Mouse (Mus musculus): ENCODE results near the gene Tmem235. TPM values are rescaled to one million over a fixed set of nuclear protein-coding genes. Genes with fewer than 3 reads are reported as not detected.

The Tmem235 gene
- polyA plus RNA-seq (2017; shearing (Covaris generic)), result not detected

DNA sequence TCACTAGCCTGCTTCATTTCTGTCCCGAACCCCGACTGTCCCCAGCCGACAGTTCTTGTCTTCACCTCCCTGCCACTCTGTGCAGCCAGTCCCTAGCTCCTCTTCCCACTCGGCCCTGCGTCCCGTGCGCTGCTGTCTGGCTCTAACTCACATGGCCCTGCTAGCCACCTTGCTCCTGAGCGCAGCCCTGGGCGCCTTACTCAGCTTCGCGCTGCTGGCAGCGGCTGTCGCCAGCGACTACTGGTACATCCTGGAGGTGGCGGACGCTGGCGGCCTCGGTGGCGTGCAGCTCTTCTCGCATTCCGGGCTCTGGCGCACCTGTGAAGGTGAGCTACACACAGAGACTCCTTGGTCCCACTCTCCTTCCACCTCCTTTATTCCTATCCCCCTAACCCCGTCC, at the start of gene Tmem235:
TSS of gene Tmem235 (plus strand) at position 152 of the 400 bp plus-strand sequence.

DNA sequence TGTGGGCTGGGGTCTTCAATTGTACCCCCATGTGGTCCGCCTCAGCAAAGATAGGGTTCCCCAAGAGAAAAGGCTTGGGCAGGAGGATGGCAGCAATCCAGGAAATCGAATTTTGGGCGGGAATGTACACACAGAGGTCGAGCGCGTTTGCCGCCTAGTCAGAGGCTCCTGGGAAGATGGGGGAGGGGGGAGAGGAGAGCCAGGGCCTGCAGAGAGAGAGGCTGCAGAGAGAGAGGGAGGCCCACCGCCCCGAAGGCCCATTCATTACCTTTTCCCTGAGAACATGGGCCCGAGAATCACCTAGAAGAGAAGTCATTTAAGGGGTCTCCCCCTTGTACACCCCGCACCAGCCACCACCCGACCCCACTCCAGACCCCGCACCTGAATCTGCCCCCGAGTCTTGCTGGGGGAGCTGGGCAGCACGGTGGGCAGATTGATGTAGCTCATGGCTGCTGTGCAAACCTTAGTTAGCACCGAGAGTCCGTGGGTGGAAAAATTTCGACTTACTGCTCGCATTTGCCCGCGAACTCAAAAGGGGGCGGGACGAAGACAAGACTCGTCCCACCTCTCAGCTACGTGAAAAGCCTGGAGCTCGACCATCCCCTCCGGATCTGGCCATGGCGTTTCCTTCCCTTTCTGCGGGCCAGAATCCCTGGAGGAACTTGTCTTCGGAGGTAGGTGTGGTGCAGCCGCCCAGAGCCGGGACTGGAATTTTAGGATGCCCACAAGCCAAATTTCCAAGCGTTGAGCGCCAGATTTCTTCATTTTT, 35.0 kb upstream of the Tmem235 start, which contains the start of the genes Afmid and Tk1:
TSS of gene Afmid (plus strand) at position 592 of the 769 bp plus-strand sequence.
TSS of gene Tk1 (minus strand) at position 760 of the 769 bp plus-strand sequence.

DNA sequence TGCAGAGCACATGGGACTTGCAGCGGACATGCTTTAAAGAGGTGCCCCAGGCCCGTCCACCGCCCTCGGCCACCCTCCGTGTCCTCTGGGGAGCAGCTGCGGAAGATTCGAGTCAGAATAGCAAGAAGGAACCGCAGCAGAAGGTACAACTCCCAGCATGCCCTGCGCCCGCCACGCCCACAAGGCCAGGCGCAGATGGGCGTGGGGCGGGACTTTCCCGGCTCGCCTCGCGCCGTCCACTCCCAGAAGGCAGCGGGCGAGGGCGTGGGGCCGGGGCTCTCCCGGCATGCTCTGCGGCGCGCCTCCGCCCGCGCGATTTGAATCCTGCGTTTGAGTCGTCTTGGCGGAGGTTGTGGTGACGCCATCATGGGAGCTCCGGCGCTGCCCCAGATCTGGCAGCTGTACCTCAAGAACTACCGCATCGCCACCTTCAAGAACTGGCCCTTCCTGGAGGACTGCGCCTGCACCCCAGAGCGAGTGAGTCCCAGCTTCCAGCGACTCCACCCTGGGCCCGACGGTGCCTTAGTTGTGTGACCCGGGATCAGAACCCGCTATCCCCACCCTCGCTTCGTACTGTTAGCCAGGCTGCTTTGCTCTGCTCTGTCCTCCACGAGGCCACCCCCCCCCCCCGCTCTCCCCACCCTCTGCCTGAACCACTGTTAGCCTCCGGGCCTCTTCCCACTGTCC, 11.4 kb upstream of the Tmem235 start, which contains the start of gene Birc5:
TSS of gene Birc5 (plus strand) at position 267 of the 687 bp plus-strand sequence.

DNA sequence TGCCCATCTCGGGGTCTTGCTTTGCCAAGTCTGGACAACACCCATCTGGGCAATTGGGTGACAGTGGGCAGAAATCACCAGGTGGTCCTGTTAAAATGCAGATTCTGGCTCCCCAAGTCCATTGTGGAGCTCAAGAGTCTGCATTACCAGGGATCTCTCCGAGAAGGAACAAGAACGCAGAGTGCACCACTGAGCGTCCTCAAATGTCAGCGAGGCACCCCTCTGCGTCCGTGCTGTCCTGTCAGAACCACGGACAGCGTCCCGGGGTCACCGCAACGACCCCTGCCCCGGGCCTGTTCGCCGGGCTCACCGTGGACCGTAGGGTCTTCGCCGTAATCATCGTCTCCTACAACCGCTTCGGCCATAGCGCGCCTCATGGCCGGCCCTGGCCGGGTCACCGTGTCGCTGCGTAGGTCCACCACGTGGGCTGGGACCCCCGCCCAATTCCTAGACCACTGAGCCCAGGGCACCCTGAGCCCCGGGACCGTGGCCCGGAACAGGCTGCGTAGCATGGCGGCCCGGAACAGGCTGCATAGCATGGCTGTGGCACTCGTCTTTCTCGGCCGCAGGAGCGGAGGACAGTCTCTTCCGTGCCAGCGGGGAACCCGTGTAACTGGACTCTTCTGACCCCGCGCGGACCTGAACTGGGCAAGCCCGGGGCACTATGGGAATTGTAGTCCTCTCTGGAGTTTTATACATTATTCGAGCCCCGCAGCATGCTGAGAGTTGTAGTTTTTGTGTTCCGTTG, 12.5 kb downstream of the Tmem235 start, which contains the start of gene Tha1:
TSS of gene Tha1 (minus strand) at position 621 of the 748 bp plus-strand sequence.

Other genes with a start within 250 kb of the Tmem235 start
- 26.9 TPM for gene Tnrc6c, start 206.5 kb upstream of the Tmem235 start, polyA plus RNA-seq (2017; shearing (Covaris generic))
- 75.5 TPM for gene Tmc8, start 78.7 kb upstream of the Tmem235 start, polyA plus RNA-seq (2017; shearing (Covaris generic))
- 143 TPM for gene Tmc6, start 78.6 kb upstream of the Tmem235 start, polyA plus RNA-seq (2017; shearing (Covaris generic))
- not detected for gene 6030468B19Rik, start 63.1 kb upstream of the Tmem235 start, polyA plus RNA-seq (2017; shearing (Covaris generic))
- gene Gm20708, start 51.1 kb upstream of the Tmem235 start, polyA plus RNA-seq (2017; shearing (Covaris generic)), result 1.5 TPM
- gene Syngr2, start 51.1 kb upstream of the Tmem235 start, polyA plus RNA-seq (2017; shearing (Covaris generic)), result 63.8 TPM
- gene Afmid, start 34.8 kb upstream of the Tmem235 start, polyA plus RNA-seq (2017; shearing (Covaris generic)), result 7.6 TPM
- 1.4 TPM for gene Tk1, start 34.7 kb upstream of the Tmem235 start, polyA plus RNA-seq (2017; shearing (Covaris generic))
- 0.42 TPM for gene Birc5, start 11.5 kb upstream of the Tmem235 start, polyA plus RNA-seq (2017; shearing (Covaris generic))
- 10.7 TPM for gene Tha1, start 12.7 kb downstream of the Tmem235 start, polyA plus RNA-seq (2017; shearing (Covaris generic))
- 183 TPM for gene Socs3, start 109.3 kb downstream of the Tmem235 start, polyA plus RNA-seq (2017; shearing (Covaris generic))
- gene Pgs1, start 125.5 kb downstream of the Tmem235 start, polyA plus RNA-seq (2017; shearing (Covaris generic)), result 43.9 TPM